Mouse (Mus musculus): Measurements from ENCODE around the gene Efna4. TPM values are rescaled to one million over a fixed set of nuclear protein-coding genes. Genes with fewer than 3 reads are reported as not detected.

Efna4 gene
- total and polyA plus RNA-seq, 3 experiments, result 0.21 to 0.86 (median 0.36) TPM

DNA sequence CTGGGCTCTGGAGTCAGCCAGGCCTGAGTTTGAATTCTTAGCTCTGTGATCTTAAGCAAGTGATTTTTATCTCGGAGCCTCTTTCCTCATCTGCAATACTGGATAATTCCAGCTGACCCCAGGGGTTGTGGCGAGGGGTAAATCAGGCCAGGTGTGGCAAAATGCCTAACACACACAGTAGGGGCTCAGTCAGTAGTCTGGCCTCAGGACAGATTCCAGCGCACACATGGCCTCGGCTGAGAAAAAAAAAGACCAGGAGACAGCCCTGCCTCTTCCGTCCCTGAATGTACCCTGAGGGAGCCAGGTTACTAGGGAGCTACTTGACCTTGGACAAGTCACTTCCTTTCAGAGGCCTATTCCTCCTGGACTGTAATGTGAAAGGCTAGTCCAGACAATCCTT, 45.1 kb upstream of the Efna4 start:
- no peak for TF ChIP-seq EP300 (IDR thresholded peaks at IDR 0.05; ENCODE audit: insufficient read depth, low read depth, low read length)
- TF ChIP-seq CTCF (IDR thresholded peaks at IDR 0.05), result no peak
- no peak for TF ChIP-seq POLR2A (IDR thresholded peaks at IDR 0.05; ENCODE audit: insufficient read depth, low read depth, low read length)
- DNase-seq, result no peak
- Histone ChIP-seq H3K27me3 (ENCODE audit: control insufficient read depth, insufficient read depth, low read length) (no peaks in the 10 kb centered on the region), H3K4me3 (no peak overlapping the region), H3K9ac (ENCODE audit: low read depth, low read length) (no peak overlapping the region), H3K27ac (no peak overlapping the region), H3K4me1 (ENCODE audit: control insufficient read depth, insufficient read depth, low read length) (0 out of 2 replicates have a peak, but pooled peaks cover 1% of the 10 kb centered on the region), H3K79me2 (replicated peaks; ENCODE audit: control insufficient read depth, insufficient read depth, low read length) (no peaks in the 10 kb centered on the region; the same call in 1 of the 2 replicates), H3K36me3 (ENCODE audit: control insufficient read depth, insufficient read depth, low read length) (no peaks in the 10 kb centered on the region)
- 62% methylated on average over 5 of the region's 5 CpGs for WGBS
- intact Hi-C loops (cut with DNase I), result no loop called here

GRCm38 (mm10) chr3:89382033-89382882, 44.4 kb upstream of the Efna4 start:
- no peak overlapping the region for H3K27ac ChIP-seq

GRCm38 (mm10) chr3:89381233-89381632, 43.4 kb upstream of the Efna4 start:
- H3K9ac ChIP-seq (ENCODE audit: low read depth, low read length), result no peak overlapping the region
- WGBS, result 86% methylated on average over 11 of the region's 11 CpGs
- TF ChIP-seq EP300 (IDR thresholded peaks at IDR 0.05; ENCODE audit: insufficient read depth, low read depth, low read length) (no peak), POLR2A (IDR thresholded peaks at IDR 0.05; ENCODE audit: insufficient read depth, low read depth, low read length) (no peak), CTCF (IDR thresholded peaks at IDR 0.05) (no peak)

More at GRCm38 (mm10) chr3:89382033-89382882, 44.4 kb upstream of the Efna4 start:
- intact Hi-C loops (cut with DNase I), result no loop called here
- 77% methylated on average over 9 of the region's 9 CpGs for WGBS
- Histone ChIP-seq H3K27me3 (ENCODE audit: control insufficient read depth, insufficient read depth, low read length) (no peaks in the 10 kb centered on the region), H3K4me3 (no peak overlapping the region), H3K9ac (ENCODE audit: low read depth, low read length) (no peak overlapping the region), H3K79me2 (replicated peaks; ENCODE audit: control insufficient read depth, insufficient read depth, low read length) (no peaks in the 10 kb centered on the region), H3K36me3 (ENCODE audit: control insufficient read depth, insufficient read depth, low read length) (no peaks in the 10 kb centered on the region), H3K4me1 (ENCODE audit: control insufficient read depth, insufficient read depth, low read length) (0 out of 2 replicates have a peak, but pooled peaks cover 1% of the 10 kb centered on the region)
- no peak for DNase-seq
- TF ChIP-seq POLR2A (IDR thresholded peaks at IDR 0.05; ENCODE audit: insufficient read depth, low read depth, low read length) (no peak), EP300 (IDR thresholded peaks at IDR 0.05; ENCODE audit: insufficient read depth, low read depth, low read length) (no peak), CTCF (IDR thresholded peaks at IDR 0.05) (no peak)

DNA sequence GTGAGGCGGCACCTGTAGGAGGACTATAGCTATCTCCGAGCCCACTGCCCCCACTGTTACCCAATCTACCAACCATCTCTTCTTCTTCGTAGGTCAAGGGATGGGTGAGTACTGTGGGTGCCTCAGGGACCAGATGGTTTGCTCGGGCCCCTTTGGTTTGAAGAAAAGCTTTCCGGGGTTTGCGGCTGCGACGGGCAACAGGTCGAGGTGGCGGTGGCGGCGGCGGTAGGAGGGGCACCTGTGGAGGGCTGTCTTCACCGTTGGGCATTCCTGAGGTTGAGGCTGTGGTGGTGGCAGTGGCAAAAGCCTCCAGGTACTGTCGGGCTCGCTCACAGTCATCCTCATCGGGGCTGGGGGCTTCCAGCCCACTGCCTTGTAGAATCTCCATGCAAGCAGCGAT, 42.9 kb upstream of the Efna4 start:
- no peaks in the 10 kb centered on the region for H3K27me3 ChIP-seq (ENCODE audit: control insufficient read depth, insufficient read depth, low read length)
- TF ChIP-seq CTCF (IDR thresholded peaks at IDR 0.05) (no peak), EP300 (IDR thresholded peaks at IDR 0.05; ENCODE audit: insufficient read depth, low read depth, low read length) (no peak), POLR2A (IDR thresholded peaks at IDR 0.05; ENCODE audit: insufficient read depth, low read depth, low read length) (no peak)
- H3K79me2 ChIP-seq (replicated peaks; ENCODE audit: control insufficient read depth, insufficient read depth, low read length), result no peaks in the 10 kb centered on the region
- H3K36me3 ChIP-seq (ENCODE audit: control insufficient read depth, insufficient read depth, low read length), result no peaks in the 10 kb centered on the region
- WGBS, result 94% methylated on average over 18 of the region's 18 CpGs
- intact Hi-C loops (cut with DNase I), result no loop called here
- H3K27ac ChIP-seq, result no peak overlapping the region
- no peak overlapping the region for H3K4me3 ChIP-seq
- 0 out of 2 replicates have a peak, but pooled peaks cover 1% of the 10 kb centered on the region for H3K4me1 ChIP-seq (ENCODE audit: control insufficient read depth, insufficient read depth, low read length)
- no peak for DNase-seq
- no peak overlapping the region for H3K9ac ChIP-seq (ENCODE audit: low read depth, low read length)

More at GRCm38 (mm10) chr3:89381233-89381632, 43.4 kb upstream of the Efna4 start:
- no peak for DNase-seq
- intact Hi-C loops (cut with DNase I), result no loop called here
- Histone ChIP-seq H3K79me2 (replicated peaks; ENCODE audit: control insufficient read depth, insufficient read depth, low read length) (no peaks in the 10 kb centered on the region), H3K27ac (no peak overlapping the region), H3K4me1 (ENCODE audit: control insufficient read depth, insufficient read depth, low read length) (0 out of 2 replicates have a peak, but pooled peaks cover 1% of the 10 kb centered on the region), H3K36me3 (ENCODE audit: control insufficient read depth, insufficient read depth, low read length) (no peaks in the 10 kb centered on the region), H3K4me3 (no peak overlapping the region), H3K27me3 (ENCODE audit: control insufficient read depth, insufficient read depth, low read length) (no peaks in the 10 kb centered on the region)

DNA sequence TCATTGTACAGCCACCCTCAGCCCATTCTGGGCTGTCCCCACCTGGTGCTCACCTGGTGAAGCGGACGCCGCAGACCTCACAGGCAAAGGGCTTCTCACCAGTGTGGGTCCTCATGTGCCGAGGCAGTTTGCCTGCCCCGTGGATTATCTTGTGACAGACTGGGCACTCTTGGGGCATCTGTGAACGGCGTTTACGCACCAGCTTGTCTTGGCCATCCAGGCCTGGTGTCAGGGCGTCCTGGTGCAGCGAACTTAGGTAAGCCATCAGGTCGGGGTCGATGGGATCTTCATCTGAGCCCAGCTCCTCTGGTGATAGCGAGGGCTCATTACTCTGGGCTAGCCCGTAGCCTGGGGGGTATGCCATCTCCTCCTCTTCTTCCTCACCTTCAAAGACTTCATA, 42.5 kb upstream of the Efna4 start:
- Histone ChIP-seq H3K9ac (ENCODE audit: low read depth, low read length) (no peak overlapping the region), H3K27me3 (ENCODE audit: control insufficient read depth, insufficient read depth, low read length) (no peaks in the 10 kb centered on the region), H3K79me2 (replicated peaks; ENCODE audit: control insufficient read depth, insufficient read depth, low read length) (no peaks in the 10 kb centered on the region), H3K4me1 (ENCODE audit: control insufficient read depth, insufficient read depth, low read length) (0 out of 2 replicates have a peak, but pooled peaks cover 1% of the 10 kb centered on the region), H3K36me3 (ENCODE audit: control insufficient read depth, insufficient read depth, low read length) (no peaks in the 10 kb centered on the region), H3K27ac (no peak overlapping the region), H3K4me3 (no peak overlapping the region)
- DNase-seq, result no peak
- intact Hi-C loops (cut with DNase I), result no loop called here
- TF ChIP-seq CTCF (IDR thresholded peaks at IDR 0.05), result no peak
- no peak for TF ChIP-seq POLR2A (IDR thresholded peaks at IDR 0.05; ENCODE audit: insufficient read depth, low read depth, low read length)
- no peak for TF ChIP-seq EP300 (IDR thresholded peaks at IDR 0.05; ENCODE audit: insufficient read depth, low read depth, low read length)
- 93% methylated on average over 14 of the region's 14 CpGs for WGBS
